Mouse (Mus musculus) thymus, adult 2 months (tissue): ENCODE data around the gene Zfp316. TPM values are rescaled to one million over a fixed set of nuclear protein-coding genes. Genes with fewer than 3 reads are reported as not detected.

ENCODE experiments used
- DNase-seq: peaks from one replicate; pipeline ENCODE4 v3.0.0; 2021
- H3K27ac ChIP-seq: fragments of 200-500 bp; 2 replicates; pipeline ENCODE4 v1.5.1; 2012; ENCODE audit warnings: low read length, control low read depth; ENCODE audit not compliant: control insufficient read depth, insufficient read depth
- H3K27me3 ChIP-seq: fragments of 200-500 bp; 2 replicates; pipeline ENCODE4 v1.6.1; 2012; ENCODE audit warnings: mild to moderate bottlenecking, low read length, moderate library complexity, mixed read lengths; ENCODE audit not compliant: control insufficient read depth, insufficient read depth
- H3K36me3 ChIP-seq: fragments of 200-500 bp; 2 replicates; pipeline ENCODE4 v1.6.1; 2012; ENCODE audit warnings: mild to moderate bottlenecking, low read length, moderate library complexity; ENCODE audit not compliant: control insufficient read depth, insufficient read depth
- H3K4me1 ChIP-seq: fragments of 200-500 bp; replicated peaks from 2 replicates; pipeline ENCODE4 v1.6.1; 2012; ENCODE audit warnings: low read length; ENCODE audit not compliant: control insufficient read depth, insufficient read depth
- H3K4me3 ChIP-seq: fragments of 200-500 bp; 2 replicates; pipeline ENCODE4 v1.5.1; 2012; ENCODE audit warnings: mild to moderate bottlenecking, low read length, control low read depth, moderate library complexity; ENCODE audit not compliant: control insufficient read depth, insufficient read depth
- CTCF ChIP-seq: fragments of 200-500 bp; IDR thresholded peaks from 2 replicates; pipeline ENCODE4 v1.5.1; 2012; ENCODE audit warnings: mild to moderate bottlenecking, control low read depth, low read length, moderate library complexity, borderline replicate concordance; ENCODE audit not compliant: control insufficient read depth, poor library complexity, insufficient read depth; ENCODE audit errors: extremely low read depth
- POLR2A ChIP-seq: fragments of 200-500 bp; IDR thresholded peaks from 2 replicates; pipeline ENCODE4 v1.6.1; 2012; ENCODE audit warnings: mild to moderate bottlenecking, low read length, control low read depth, moderate library complexity; ENCODE audit not compliant: control insufficient read depth, poor library complexity, insufficient read depth; ENCODE audit errors: extremely low read depth
- WGBS: fragments of 180-500 bp; shearing (Covaris S2); methylation state at CpG from one replicate; pipeline ENCODE4 v1.1.7; 2018; 5-methylcytosine and 5-hydroxymethylcytosine counted together
- polyA plus RNA-seq: library from polyadenylated mRNA; depleted of rRNA; stranded (reverse); fragments of >200 nt; gene quantifications from 2 replicates; pipeline ENCODE4 v1.2.3, GENCODE M21; 2012

The Zfp316 gene
- polyA plus RNA-seq, 1 experiment: 3.6 TPM

DNA sequence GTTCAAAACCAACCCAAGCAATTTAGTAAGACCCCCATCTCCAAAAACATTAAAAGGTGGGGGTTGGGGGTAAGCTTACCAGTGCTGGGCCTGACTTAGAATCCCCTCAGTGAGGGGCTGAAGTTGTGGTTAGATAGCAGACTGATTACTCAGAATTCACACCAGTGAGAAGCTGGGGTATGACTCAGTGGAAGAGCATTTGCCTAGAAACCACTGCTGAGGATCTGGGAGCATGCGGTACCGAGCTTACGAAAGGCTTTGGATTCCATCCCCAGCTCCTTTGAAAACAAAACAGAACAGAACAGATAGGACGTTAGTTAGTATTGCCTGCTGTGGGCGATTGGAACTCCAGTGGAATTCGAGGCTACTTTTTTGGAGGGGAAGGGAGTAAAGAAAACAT, 1.8 kb upstream of the Zfp316 start:
- Histone ChIP-seq H3K27ac (no peak overlapping the region), H3K36me3 (no peaks in the 10 kb centered on the region), H3K27me3 (no peaks in the 10 kb centered on the region; the same call in 1 of the 2 replicates), H3K4me3 (no peak overlapping the region), H3K4me1 (peaks cover 14% of the 10 kb centered on the region)
- TF ChIP-seq CTCF (no peak), POLR2A (no peak)
- WGBS: 90% methylated on average over 6 of the region's 6 CpGs
- no peak for DNase-seq

- no peak for DNase-seq
- WGBS: 10% methylated on average over 12 of the region's 12 CpGs
- H3K36me3 ChIP-seq: no peaks in the 10 kb centered on the region
- H3K4me3 ChIP-seq: peak overlapping the region; percentile 65
- H3K27me3 ChIP-seq: no peaks in the 10 kb centered on the region; the same call in 1 of the 2 replicates
- peaks cover 14% of the 10 kb centered on the region for H3K4me1 ChIP-seq
- H3K27ac ChIP-seq: no peak overlapping the region
- TF ChIP-seq CTCF (no peak), POLR2A (no peak)
These were observed 313 bp upstream of the Zfp316 start for GRCm38 (mm10) chr5:143270151-143270519.

DNA sequence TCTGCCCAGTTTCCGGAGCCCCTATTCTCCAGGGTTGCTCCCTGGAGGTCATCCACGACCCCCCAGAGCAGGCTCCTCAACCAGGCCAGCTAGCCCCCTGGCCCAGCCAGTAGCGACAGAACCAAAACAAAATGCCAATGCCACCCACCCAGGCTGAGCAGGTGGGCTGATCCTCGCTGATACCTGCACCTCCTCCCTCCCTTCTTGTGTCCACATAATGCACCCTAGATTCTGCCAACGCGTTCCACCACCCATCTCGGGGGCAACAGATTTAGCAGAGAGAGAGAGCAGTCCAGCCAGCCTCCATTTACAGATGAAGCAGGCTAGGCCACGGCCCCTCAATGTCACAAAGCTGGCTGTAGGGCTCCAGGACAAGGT, 848 bp downstream of the Zfp316 start:
- H3K27me3 ChIP-seq: no peaks in the 10 kb centered on the region; the same call in 1 of the 2 replicates

DNA sequence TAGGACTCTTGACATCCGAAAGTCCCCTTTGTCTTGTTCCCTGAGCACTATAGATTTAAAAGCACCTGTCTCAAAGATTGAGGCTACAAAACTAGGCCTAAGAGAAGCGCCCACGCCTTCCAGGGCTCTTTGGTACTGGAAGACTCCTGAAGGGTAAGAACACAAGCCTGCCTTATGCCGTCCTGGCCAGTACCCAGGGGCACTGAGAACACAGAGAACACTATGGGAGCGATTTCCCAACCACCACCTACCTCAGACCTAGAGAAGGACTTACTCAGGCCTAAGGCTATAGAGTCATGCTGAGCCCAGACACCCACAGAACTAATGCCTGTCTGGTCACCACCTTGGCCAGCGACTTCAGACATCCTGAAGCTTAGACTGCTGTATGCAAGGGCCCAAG, 3.0 kb downstream of the Zfp316 start:
- H3K36me3 ChIP-seq: no peaks in the 10 kb centered on the region
- H3K27ac ChIP-seq: no peak overlapping the region
- no peak overlapping the region for H3K4me3 ChIP-seq
- no peaks in the 10 kb centered on the region; the same call in 1 of the 2 replicates for H3K27me3 ChIP-seq
- DNase-seq: no peak
- H3K4me1 ChIP-seq: peaks cover 14% of the 10 kb centered on the region
- WGBS: 91% methylated on average over 6 of the region's 6 CpGs
- no peak for TF ChIP-seq CTCF
- no peak for TF ChIP-seq POLR2A

More for the DNA sequence above, 848 bp downstream of the Zfp316 start:
- Histone ChIP-seq H3K36me3 (no peaks in the 10 kb centered on the region), H3K4me3 (peak overlapping the region; percentile 65), H3K27ac (no peak overlapping the region), H3K4me1 (peaks cover 14% of the 10 kb centered on the region)
- WGBS: 50% methylated on average over 8 of the region's 8 CpGs
- no peak for TF ChIP-seq POLR2A
- no peak for DNase-seq

GRCm38 (mm10) chr5:143265409-143265808, 4.4 kb downstream of the Zfp316 start:
- Histone ChIP-seq H3K36me3 (no peaks in the 10 kb centered on the region), H3K4me1 (peaks cover 14% of the 10 kb centered on the region), H3K4me3 (no peak overlapping the region), H3K27me3 (no peaks in the 10 kb centered on the region; the same call in 1 of the 2 replicates), H3K27ac (no peak overlapping the region)
- no peak for DNase-seq
- TF ChIP-seq POLR2A (no peak), CTCF (no peak)
- 77% methylated on average over 1 of the region's 1 CpGs for WGBS

GRCm38 (mm10) chr5:143264689-143265088, 5.1 kb downstream of the Zfp316 start:
- Histone ChIP-seq H3K36me3 (no peaks in the 10 kb centered on the region), H3K27me3 (no peaks in the 10 kb centered on the region; the same call in 1 of the 2 replicates), H3K4me3 (no peak overlapping the region), H3K27ac (no peak overlapping the region), H3K4me1 (peaks cover 10% of the 10 kb centered on the region)
- TF ChIP-seq POLR2A (no peak), CTCF (no peak)
- WGBS: 98% methylated on average over 10 of the region's 10 CpGs
- no peak for DNase-seq

GRCm38 (mm10) chr5:143261636-143262035, 8.2 kb downstream of the Zfp316 start:
- WGBS: 96% methylated on average over 8 of the region's 8 CpGs
- Histone ChIP-seq H3K36me3 (no peaks in the 10 kb centered on the region), H3K4me1 (no peaks in the 10 kb centered on the region), H3K4me3 (no peak overlapping the region), H3K27me3 (no peaks in the 10 kb centered on the region), H3K27ac (no peak overlapping the region)
- no peak for DNase-seq
- TF ChIP-seq CTCF (no peak), POLR2A (no peak)
